Mouse (Mus musculus) embryonic facial prominence, embryonic 10.5 days (tissue): Measurements from ENCODE around the gene BC048507. TPM values are rescaled to one million over a fixed set of nuclear protein-coding genes. Genes with fewer than 3 reads are reported as not detected.
"Not testable (repeated sequence)": the region's sequence is repeated elsewhere in the genome, so short reads cannot be mapped to it uniquely, and the experiment has no call there.

ENCODE experiments used
- DNase-seq: peaks from one replicate; pipeline ENCODE4 v3.0.0-alpha.2; 2017; ENCODE audit warnings: low spot score
- H3K27ac ChIP-seq: fragments of 300-500 bp; sonication (generic); replicated peaks from 2 replicates; pipeline ENCODE4 v1.5.1; 2016; ENCODE audit warnings: mild to moderate bottlenecking
- H3K27me3 ChIP-seq: fragments of 300-500 bp; sonication (generic); replicated peaks from 2 replicates; pipeline ENCODE4 v1.6.1; 2016; ENCODE audit warnings: low read depth, mild to moderate bottlenecking; ENCODE audit not compliant: poor library complexity, severe bottlenecking
- H3K36me3 ChIP-seq: fragments of 300-500 bp; sonication (generic); replicated peaks from 2 replicates; pipeline ENCODE4 v1.6.1; 2016; ENCODE audit warnings: mild to moderate bottlenecking, moderate library complexity
- H3K4me1 ChIP-seq: fragments of 300-500 bp; sonication (generic); 2 replicates; pipeline ENCODE4 v1.6.1; 2016
- H3K4me3 ChIP-seq: fragments of 300-500 bp; sonication (generic); 2 replicates; pipeline ENCODE4 v1.5.1; 2016; ENCODE audit warnings: mild to moderate bottlenecking, moderate library complexity
- H3K9me3 ChIP-seq: fragments of 300-500 bp; sonication (generic); 2 replicates; pipeline ENCODE4 v1.6.1; 2016; ENCODE audit warnings: mild to moderate bottlenecking
- WGBS: fragments of 180-500 bp; shearing (Covaris S2); methylation state at CpG from one replicate; pipeline ENCODE4 v1.1.7; 2016; 5-methylcytosine and 5-hydroxymethylcytosine counted together
- polyA plus RNA-seq: library from polyadenylated mRNA; unstranded; fragments of >200 nt; fragmentation: Nextera tagmentation; extraction: Ambion mirVana; gene quantifications from 2 replicates; pipeline ENCODE4 v1.2.1, GENCODE M21; 2016

Gene BC048507
- polyA plus RNA-seq, 1 experiment from 2014 or later = not detected

GRCm38 (mm10) chr13:67862508-67862907, 618 bp upstream of the BC048507 start:
- no peaks in the 10 kb centered on the region for H3K36me3 ChIP-seq
- WGBS = 87% methylated on average over 9 of the region's 9 CpGs
- H3K4me1 ChIP-seq = no peaks in the 10 kb centered on the region
- H3K27ac ChIP-seq = no peak overlapping the region
- H3K4me3 ChIP-seq = no peak overlapping the region
- no peaks in the 10 kb centered on the region for H3K27me3 ChIP-seq
- DNase-seq = no peak
- peaks cover 5% of the 10 kb centered on the region; the same call in 1 of the 2 replicates for H3K9me3 ChIP-seq

GRCm38 (mm10) chr13:67864764-67865350, 1.7 kb downstream of the BC048507 start:
- DNase-seq = no peak
- Histone ChIP-seq H3K27me3 (no peaks in the 10 kb centered on the region), H3K36me3 (no peaks in the 10 kb centered on the region), H3K9me3 (peaks cover 5% of the 10 kb centered on the region; the same call in 1 of the 2 replicates), H3K4me3 (no peak overlapping the region), H3K4me1 (no peaks in the 10 kb centered on the region), H3K27ac (no peak overlapping the region)
- whole genome bisulfite sequencing = 49% methylated on average over 5 of the region's 5 CpGs

GRCm38 (mm10) chr13:67867899-67868298, 4.8 kb downstream of the BC048507 start:
- Histone ChIP-seq H3K4me3 (no peak overlapping the region), H3K9me3 (peaks cover 5% of the 10 kb centered on the region; the same call in 1 of the 2 replicates), H3K27me3 (no peaks in the 10 kb centered on the region), H3K4me1 (no peaks in the 10 kb centered on the region), H3K36me3 (no peaks in the 10 kb centered on the region), H3K27ac (no peak overlapping the region)
- DNase-seq = no peak
- 32% methylated on average over 3 of the region's 3 CpGs for WGBS

- H3K4me3 ChIP-seq, H3K27ac ChIP-seq, H3K27me3 ChIP-seq, DNase-seq, H3K9me3 ChIP-seq, H3K4me1 ChIP-seq, H3K36me3 ChIP-seq: not testable (repeated sequence)
- WGBS = 42% methylated on average over 8 of the region's 12 CpGs
Observed at GRCm38 (mm10) chr13:67876049-67876698, 13.0 kb downstream of the BC048507 start.

- WGBS = 75% methylated on average over 7 of the region's 7 CpGs
- H3K27ac ChIP-seq = no peak overlapping the region
- no peaks in the 10 kb centered on the region for H3K4me1 ChIP-seq
- DNase-seq = no peak
- no peaks in the 10 kb centered on the region for H3K27me3 ChIP-seq
- no peaks in the 10 kb centered on the region for H3K9me3 ChIP-seq
- H3K4me3 ChIP-seq = no peak overlapping the region
- no peaks in the 10 kb centered on the region for H3K36me3 ChIP-seq
Observed at GRCm38 (mm10) chr13:67876699-67877254, 13.7 kb downstream of the BC048507 start.

GRCm38 (mm10) chr13:67883966-67884365, 20.8 kb downstream of the BC048507 start:
- no peaks in the 10 kb centered on the region for H3K4me1 ChIP-seq
- no peak overlapping the region for H3K27ac ChIP-seq
- peaks cover 6% of the 10 kb centered on the region; the same call in 1 of the 2 replicates for H3K9me3 ChIP-seq
- no peak overlapping the region for H3K4me3 ChIP-seq
- H3K36me3 ChIP-seq = no peaks in the 10 kb centered on the region
- WGBS = 93% methylated on average over 8 of the region's 8 CpGs
- DNase-seq = no peak
- H3K27me3 ChIP-seq = no peaks in the 10 kb centered on the region

GRCm38 (mm10) chr13:67909759-67910158, 46.6 kb downstream of the BC048507 start:
- Histone ChIP-seq H3K27me3 (no peaks in the 10 kb centered on the region), H3K9me3 (peaks cover 60% of the 10 kb centered on the region), H3K4me1 (no peaks in the 10 kb centered on the region), H3K27ac (no peak overlapping the region), H3K4me3 (no peak overlapping the region), H3K36me3 (no peaks in the 10 kb centered on the region)
- DNase-seq = no peak
- 36% methylated on average over 5 of the region's 5 CpGs for WGBS

Other genes starting within 250 kb of the BC048507 start
- gene Gm49345, start 225.6 kb upstream of the BC048507 start, polyA plus RNA-seq = 0.15 TPM in 1 of 2 replicates, not detected in the other
- gene Zfp729a, start 225.5 kb upstream of the BC048507 start, polyA plus RNA-seq = 2.4 and 2.5 TPM in 2 replicates
- 11.2 and 11.3 TPM in 2 replicates for gene Zfp738, start 176.3 kb upstream of the BC048507 start, polyA plus RNA-seq
- gene Zfp65, start 134.2 kb upstream of the BC048507 start, polyA plus RNA-seq = 6.4 and 7.8 TPM in 2 replicates
- gene Zfp85, start 108.1 kb upstream of the BC048507 start, polyA plus RNA-seq = 4.2 and 4.9 TPM in 2 replicates
- 3.2 and 3.3 TPM in 2 replicates for gene Zfp493, start 83.6 kb upstream of the BC048507 start, polyA plus RNA-seq
- gene Zfp273, start 49.6 kb upstream of the BC048507 start, polyA plus RNA-seq = 6.0 and 6.5 TPM in 2 replicates
- gene Gm10037, start 32.2 kb upstream of the BC048507 start, polyA plus RNA-seq = 1.9 and 2.7 TPM in 2 replicates